Mouse (Mus musculus) Patski (cell line): Measurements from ENCODE around the gene Id3. TPM values are rescaled to one million over a fixed set of nuclear protein-coding genes. Genes with fewer than 3 reads are reported as not detected.

Experiments used
- ATAC-seq: fragments of 100-300 bp; one replicate; pipeline ENCODE4 v1.8.0; 2021
- CTCF ChIA-PET: fragments of 350-600 bp; sonication (Branson Sonifier 250); formaldehyde crosslinking; loops from one replicate; lab custom pipeline; 2022; ENCODE audit warnings: inconsistent platforms; lab: Charles Lee
- POLR2A ChIA-PET: fragments of 350-600 bp; sonication (Branson Sonifier 250); formaldehyde crosslinking; loops from one replicate; lab custom pipeline; 2022; ENCODE audit warnings: antibody characterized with exemption, inconsistent platforms; lab: Charles Lee
- DNase-seq: peaks from one replicate; pipeline ENCODE4 v3.0.0-alpha.2; 2011; ENCODE audit warnings: low read depth, low spot score
- H3K27me3 ChIP-seq: fragments of 371-371 bp; one replicate; pipeline ENCODE4 v1.5.1; 2021
- CTCF ChIP-seq: fragments of 100-300 bp; IDR thresholded peaks from one replicate; pipeline ENCODE4 v1.5.1; 2021
- in situ Hi-C: fragments of 300-500 bp; cut with MboI; formaldehyde crosslinking; loops from 3 replicates; pipeline ENCODE4 v1.11.1; 2018; ENCODE audit warnings: low pct_unique_long_range_greater_than_20kb, mixed read lengths
- polyA plus RNA-seq: library from polyadenylated mRNA; unstranded; gene quantifications from one replicate; pipeline ENCODE4 v1.2.3, GENCODE M21; 2021

The Id3 gene
- polyA plus RNA-seq, 1 experiment from 2014 or later: 175 TPM

GRCm38 (mm10) chr4:136123792-136124161 is 19.5 kb upstream of the Id3 start:
- DNase-seq (no peak), ATAC-seq (no peak)
- CTCF ChIA-PET: interaction anchor here (0.8 to 1.5 kb wide), 3 partner anchors 8 to 16 kb away, joined by 4 to 6 read pairs (median 5); no protein-coding TSS in a partner anchor
- no peak for TF ChIP-seq CTCF
- in situ Hi-C loops: no loop called here
- H3K27me3 ChIP-seq: no peaks in the 10 kb centered on the region
- POLR2A ChIA-PET: interaction anchor here (0.5 to 1.2 kb wide), 2 partner anchors 10 to 49 kb away, joined by 3 to 4 read pairs; partner anchors contain the start of gene E2f2

DNA sequence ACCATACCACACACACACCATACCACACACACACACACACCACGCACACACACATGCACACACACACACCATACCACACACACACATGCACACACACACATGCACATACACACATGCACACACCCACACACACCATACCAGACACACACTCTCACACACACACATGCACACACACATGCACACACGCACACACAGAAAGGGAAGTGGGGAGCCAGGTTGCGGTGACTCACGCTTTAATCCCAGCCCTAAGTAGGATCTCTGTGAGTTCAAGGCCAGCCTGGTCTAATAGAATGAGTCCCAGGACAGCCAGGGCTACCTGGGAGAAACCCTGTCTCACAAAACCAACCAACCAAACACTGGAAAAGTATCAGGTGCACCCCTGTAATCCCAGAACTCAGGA is 18.7 kb upstream of the Id3 start:
- ATAC-seq: no peak
- H3K27me3 ChIP-seq: no peaks in the 10 kb centered on the region
- in situ Hi-C loops: no loop called here
- ChIA-PET CTCF (no interaction called here), POLR2A (no interaction called here)
- DNase-seq: no peak
- TF ChIP-seq CTCF: no peak

- CTCF ChIA-PET: no interaction called here
- DNase-seq: no peak
- in situ Hi-C loops: no loop called here
Measured at GRCm38 (mm10) chr4:136125458-136125857, 17.8 kb upstream of the Id3 start.

GRCm38 (mm10) chr4:136126019-136126418 is 17.3 kb upstream of the Id3 start:
- in situ Hi-C loops: no loop called here
- ATAC-seq (no peak), DNase-seq (no peak)
- ChIA-PET POLR2A (interaction anchor here (0.5 kb wide), 1 partner anchor 14 kb away, joined by 3 read pairs; no protein-coding TSS in a partner anchor), CTCF (no interaction called here)
- no peaks in the 10 kb centered on the region for H3K27me3 ChIP-seq
- TF ChIP-seq CTCF: no peak

More at GRCm38 (mm10) chr4:136125458-136125857, 17.8 kb upstream of the Id3 start:
- no peaks in the 10 kb centered on the region for H3K27me3 ChIP-seq
- POLR2A ChIA-PET: no interaction called here
- ATAC-seq: no peak
- TF ChIP-seq CTCF: no peak

DNA sequence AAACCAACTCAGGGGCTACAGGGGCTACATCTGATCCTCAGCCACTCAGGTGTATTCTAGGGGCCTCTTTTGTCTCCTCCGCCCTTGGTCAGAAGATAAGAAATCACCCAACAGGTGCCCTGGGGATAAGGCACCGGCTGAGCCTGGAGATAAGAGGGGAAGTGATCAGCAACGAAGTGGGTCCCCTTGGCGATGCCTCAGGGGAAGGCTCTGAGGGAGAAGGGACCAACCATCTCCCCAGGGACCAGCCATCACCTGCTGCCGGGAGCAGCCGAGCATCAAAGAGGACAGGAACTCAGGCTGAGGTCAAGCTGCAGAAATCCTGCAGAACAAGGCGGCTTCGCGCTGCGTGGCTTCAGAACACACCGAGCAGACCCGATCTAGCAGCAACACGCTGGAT is 15.6 kb upstream of the Id3 start:
- no peak for ATAC-seq
- in situ Hi-C loops: no loop called here
- ChIA-PET CTCF (no interaction called here), POLR2A (no interaction called here)
- no peaks in the 10 kb centered on the region for H3K27me3 ChIP-seq
- TF ChIP-seq CTCF: no peak
- no peak for DNase-seq

GRCm38 (mm10) chr4:136129842-136130241 is 13.5 kb upstream of the Id3 start:
- in situ Hi-C loops: no loop called here
- CTCF ChIA-PET: no interaction called here
- TF ChIP-seq CTCF: no peak
- ATAC-seq (no peak), DNase-seq (no peak)
- POLR2A ChIA-PET: no interaction called here
- H3K27me3 ChIP-seq: no peaks in the 10 kb centered on the region

DNA sequence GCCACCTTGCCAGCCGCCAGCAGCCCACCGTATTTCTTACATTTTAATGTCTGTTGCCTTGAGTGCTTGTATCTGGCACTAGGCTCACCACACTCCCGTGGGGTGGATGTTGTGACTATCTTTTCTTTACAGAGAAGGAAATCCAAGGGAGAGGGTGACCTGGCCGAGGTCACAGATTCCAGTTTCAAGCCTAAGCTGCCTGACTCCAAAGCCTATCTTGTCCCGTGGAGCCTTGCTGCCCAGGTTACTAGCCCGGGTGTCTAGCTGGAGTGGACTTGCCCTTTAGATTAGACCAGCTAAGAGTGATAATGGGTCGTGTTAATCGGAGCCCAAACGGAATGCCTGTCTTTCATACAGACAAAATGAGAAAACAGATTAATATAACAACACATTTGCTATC is 9.5 kb upstream of the Id3 start:
- no peak for ATAC-seq
- no peaks in the 10 kb centered on the region for H3K27me3 ChIP-seq
- ChIA-PET POLR2A (interaction anchor here (0.6 to 1.1 kb wide), 2 partner anchors 10 to 21 kb away, joined by 3 to 6 read pairs; no protein-coding TSS in a partner anchor), CTCF (no interaction called here)
- DNase-seq: no peak
- no peak for TF ChIP-seq CTCF
- in situ Hi-C loops: no loop called here

DNA sequence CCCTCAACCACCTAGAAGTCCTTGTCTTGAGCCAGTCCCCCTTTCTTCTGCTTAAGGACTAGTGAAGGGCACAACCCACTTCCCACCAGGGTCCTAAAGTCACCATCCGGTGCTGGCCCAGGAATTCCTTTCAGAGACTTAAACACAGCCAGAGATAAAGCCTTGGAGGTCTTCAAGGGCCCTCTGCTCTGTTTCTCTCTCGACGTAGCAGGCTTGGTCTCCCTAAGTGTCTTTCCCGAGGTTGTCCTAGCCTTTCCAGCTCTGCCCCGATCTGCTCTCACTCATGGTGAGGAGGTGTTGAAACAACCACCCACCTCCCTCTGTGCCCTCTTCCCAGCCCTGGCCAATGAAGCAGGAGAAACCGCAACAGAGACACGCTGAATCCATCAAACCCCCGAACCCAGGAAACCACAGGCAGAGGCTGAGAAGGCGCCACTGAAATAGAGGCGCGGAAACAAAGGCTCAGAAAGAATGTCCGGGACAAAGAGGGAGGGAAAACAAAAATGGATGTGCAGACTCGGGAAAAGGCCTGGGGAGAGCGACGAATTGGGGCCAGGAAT is 8.8 kb upstream of the Id3 start:
- ATAC-seq: no peak
- no peak for DNase-seq
- TF ChIP-seq CTCF: no peak
- CTCF ChIA-PET: no interaction called here
- in situ Hi-C loops: no loop called here
- POLR2A ChIA-PET: interaction anchor here (1.1 kb wide), 1 partner anchor 11 kb away, joined by 3 read pairs; no protein-coding TSS in a partner anchor
- no peaks in the 10 kb centered on the region for H3K27me3 ChIP-seq

DNA sequence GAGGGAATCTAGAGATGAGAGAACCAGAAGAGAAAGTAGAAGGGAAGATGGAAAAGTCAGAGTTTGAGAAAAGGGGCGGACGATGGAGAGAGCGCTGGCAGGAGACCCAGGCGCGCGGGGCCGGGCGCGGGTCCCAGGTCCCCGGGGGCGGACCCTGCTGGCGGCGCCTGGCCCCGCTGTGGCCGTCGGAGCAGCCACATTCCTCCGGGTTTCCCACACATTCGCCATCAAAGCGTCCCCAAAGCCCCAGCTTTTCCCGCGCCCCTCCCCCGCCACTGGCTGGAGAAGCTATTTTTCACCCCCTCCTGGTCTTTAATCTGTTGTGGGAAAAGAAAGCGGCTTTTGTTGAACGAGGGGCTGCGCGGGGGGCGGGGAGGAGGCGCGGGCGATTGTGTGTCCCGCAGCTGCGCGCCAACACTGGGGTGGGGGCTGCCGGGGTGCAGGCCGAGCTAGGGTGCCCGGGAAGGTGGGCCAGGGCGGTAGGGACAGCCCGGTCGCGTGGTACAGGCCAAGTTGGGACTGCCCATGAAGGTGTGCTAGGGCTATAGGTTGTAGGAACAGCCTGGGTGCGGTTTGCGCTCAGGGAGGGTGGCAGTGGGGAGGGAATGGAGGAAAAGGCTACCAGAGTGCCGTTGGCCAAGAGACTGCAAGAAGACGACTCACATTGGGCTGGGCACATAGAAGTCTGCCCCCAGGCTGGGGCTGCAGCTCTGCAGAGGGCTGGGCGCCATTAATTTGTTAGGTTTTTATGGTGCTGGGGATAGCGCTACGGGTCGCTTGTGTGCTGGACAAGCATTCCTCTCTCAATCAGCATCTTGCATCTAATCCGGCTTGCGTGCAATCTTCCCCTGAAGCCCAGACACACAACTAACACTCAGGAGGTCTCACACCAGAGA is 8.1 kb upstream of the Id3 start:
- CTCF ChIA-PET: no interaction called here
- in situ Hi-C loops: no loop called here
- TF ChIP-seq CTCF: no peak
- no peak for DNase-seq
- no peaks in the 10 kb centered on the region for H3K27me3 ChIP-seq
- ATAC-seq: no peak
- POLR2A ChIA-PET: no interaction called here

- in situ Hi-C loops: no loop called here
- CTCF ChIA-PET: no interaction called here
- DNase-seq: no peak
- POLR2A ChIA-PET: no interaction called here
- H3K27me3 ChIP-seq: no peaks in the 10 kb centered on the region
- no peak for ATAC-seq
- TF ChIP-seq CTCF: no peak
Measured at GRCm38 (mm10) chr4:136135874-136136728, 7.2 kb upstream of the Id3 start.
